Mouse (Mus musculus) MEL (cell line): ENCODE data around the gene Nup93.

Experiments used
- CTCF ChIP-seq, 3 experiments: IDR thresholded peaks in 2 of 3; conservative IDR thresholded peaks in 1 of 3; 2 replicates each; pipeline ENCODE4 v1.5.1; 2011 to 2012; ENCODE audit warnings: low read length in 3 of 3, low read depth in 2 of 3, mild to moderate bottlenecking in 2 of 3, improper control_type of control experiment in 1 of 3, inconsistent platforms in 1 of 3, mixed read lengths in 1 of 3, moderate library complexity in 1 of 3; ENCODE audit not compliant: control insufficient read depth in 1 of 3, insufficient read depth in 1 of 3, poor library complexity in 1 of 3, severe bottlenecking in 1 of 3
- EP300 ChIP-seq, 2 experiments: IDR thresholded peaks; 2 replicates each; pipeline ENCODE4 v1.6.1; 2011; ENCODE audit warnings: improper control_type of control experiment in 2 of 2, low read length in 2 of 2, low read depth in 1 of 2, mild to moderate bottlenecking in 1 of 2
- GATA1 ChIP-seq: IDR thresholded peaks from 2 replicates; pipeline ENCODE4 v1.6.1; 2011; ENCODE audit warnings: low read depth, low read length, improper control_type of control experiment
- HCFC1 ChIP-seq: IDR thresholded peaks from 2 replicates; pipeline ENCODE4 v1.6.1; 2012; ENCODE audit warnings: low read depth, mild to moderate bottlenecking, inconsistent platforms, low read length, improper control_type of control experiment, moderate library complexity
- KAT2A ChIP-seq: conservative IDR thresholded peaks from 2 replicates; pipeline ENCODE4 v1.6.1; 2012; ENCODE audit warnings: low read depth, low read length, improper control_type of control experiment, inconsistent platforms
- MAX ChIP-seq: IDR thresholded peaks from 2 replicates; pipeline ENCODE4 v1.6.1; 2011; ENCODE audit warnings: low read length, improper control_type of control experiment
- NELFE ChIP-seq: IDR thresholded peaks from 2 replicates; pipeline ENCODE4 v1.6.1; 2011; ENCODE audit warnings: low read depth, low read length, improper control_type of control experiment
- NRF1 ChIP-seq: IDR thresholded peaks from 2 replicates; pipeline ENCODE4 v1.6.1; 2014; ENCODE audit warnings: low read depth, mild to moderate bottlenecking, inconsistent platforms, low read length, improper control_type of control experiment, moderate library complexity; ENCODE audit not compliant: poor library complexity, insufficient read depth, severe bottlenecking
- POLR2A ChIP-seq, 2 experiments: IDR thresholded peaks; 2 replicates each; pipeline ENCODE4 v1.6.1; 2011 to 2012; ENCODE audit warnings: low read length in 2 of 2, mild to moderate bottlenecking in 2 of 2, control low read depth in 1 of 2, improper control_type of control experiment in 1 of 2, low read depth in 1 of 2, moderate library complexity in 1 of 2; ENCODE audit not compliant: control insufficient read depth in 1 of 2, insufficient read depth in 1 of 2, poor library complexity in 1 of 2
- SMC3 ChIP-seq: IDR thresholded peaks from 2 replicates; pipeline ENCODE4 v1.6.1; 2011; ENCODE audit warnings: low read depth, low read length, improper control_type of control experiment
- UBTF ChIP-seq: IDR thresholded peaks from 2 replicates; pipeline ENCODE4 v1.6.1; 2012; ENCODE audit warnings: low read depth, mild to moderate bottlenecking, inconsistent platforms, low read length, improper control_type of control experiment, moderate library complexity, borderline replicate concordance; ENCODE audit not compliant: insufficient read depth
- USF1 ChIP-seq: IDR thresholded peaks from 2 replicates; pipeline ENCODE4 v1.6.1; 2014; ENCODE audit warnings: low read depth, mild to moderate bottlenecking, inconsistent platforms, low read length, improper control_type of control experiment, moderate library complexity
- ZKSCAN1 ChIP-seq: IDR thresholded peaks from 2 replicates; pipeline ENCODE4 v1.6.1; 2012; ENCODE audit warnings: low read depth, mild to moderate bottlenecking, inconsistent platforms, low read length, improper control_type of control experiment, moderate library complexity
- ZNF384 ChIP-seq: IDR thresholded peaks from 2 replicates; pipeline ENCODE4 v1.6.1; 2012; ENCODE audit warnings: low read depth, mild to moderate bottlenecking, inconsistent platforms, low read length, improper control_type of control experiment

DNA sequence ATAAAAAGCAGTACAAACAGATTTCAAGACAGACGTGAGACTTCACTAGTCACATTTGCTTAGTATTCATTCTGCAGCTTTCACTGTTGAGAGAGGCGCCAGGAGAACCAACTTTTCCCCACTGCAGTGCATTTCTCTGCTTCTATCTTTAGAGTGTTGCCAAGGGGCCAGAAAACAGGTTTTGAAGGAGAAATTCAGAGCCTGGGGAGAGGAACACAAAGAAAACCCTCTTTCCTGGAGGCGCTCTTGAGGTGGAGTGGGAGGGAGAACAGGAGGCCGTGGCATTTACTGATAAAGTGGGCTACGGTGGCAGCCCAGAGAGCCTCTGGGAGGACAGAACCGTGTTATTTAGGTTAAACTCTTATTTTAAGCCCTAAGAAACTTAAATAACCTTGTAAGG, 81.3 kb downstream of the Nup93 start:
- no peak for TF ChIP-seq ZNF384
- no peak for TF ChIP-seq UBTF
- no peak for TF ChIP-seq CTCF (IDR thresholded peaks at IDR 0.05 in 2 of 3, conservative IDR thresholded peaks at IDR 0.05 in 1 of 3; ENCODE audit: control insufficient read depth in 1 of 3, insufficient read depth in 1 of 3, low read depth in 2 of 3, low read length in 3 of 3, poor library complexity in 1 of 3, severe bottlenecking in 1 of 3)
- no peak for TF ChIP-seq POLR2A (IDR thresholded peaks at IDR 0.05; ENCODE audit: control insufficient read depth in 1 of 2, insufficient read depth in 1 of 2, low read depth in 1 of 2, low read length in 2 of 2, poor library complexity in 1 of 2)
- no peak for TF ChIP-seq SMC3
- no peak for TF ChIP-seq GATA1
- no peak for TF ChIP-seq NELFE
- no peak for TF ChIP-seq EP300 (IDR thresholded peaks at IDR 0.05; ENCODE audit: low read depth in 1 of 2, low read length in 2 of 2)
- no peak for TF ChIP-seq MAX
- no peak for TF ChIP-seq ZKSCAN1
- no peak for TF ChIP-seq HCFC1
- TF ChIP-seq NRF1, result no peak
- no peak for TF ChIP-seq USF1
- TF ChIP-seq KAT2A, result no peak
